Mouse (Mus musculus): ENCODE measurements around the gene Gm10217. TPM values are rescaled to one million over a fixed set of nuclear protein-coding genes. Genes with fewer than 3 reads are reported as not detected.

Gm10217 gene
- polyA plus RNA-seq, 1 experiment from 2014 or later: not detected

Other genes starting within 250 kb of the Gm10217 start
- 10.8 and 12.6 TPM in 2 replicates for gene Fam155a, start 93.1 kb upstream of the Gm10217 start, polyA plus RNA-seq (2016; fragmentation: Nextera tagmentation; extraction: Ambion mirVana)
- 9.7 and 11.3 TPM in 2 replicates for gene Lig4, start 113.4 kb downstream of the Gm10217 start, polyA plus RNA-seq (2016; fragmentation: Nextera tagmentation; extraction: Ambion mirVana)
- gene Abhd13, start 113.5 kb downstream of the Gm10217 start, polyA plus RNA-seq (2016; fragmentation: Nextera tagmentation; extraction: Ambion mirVana): 19.2 and 21.3 TPM in 2 replicates
- 0.08 and 0.09 TPM in 2 replicates for gene Tnfsf13b, start 142.2 kb downstream of the Gm10217 start, polyA plus RNA-seq (2016; fragmentation: Nextera tagmentation; extraction: Ambion mirVana)

Measured in hindbrain, embryonic 12.5 days (tissue).